ENCODE assay signal across 8 mouse cellular contexts in the genomic region with DNA sequence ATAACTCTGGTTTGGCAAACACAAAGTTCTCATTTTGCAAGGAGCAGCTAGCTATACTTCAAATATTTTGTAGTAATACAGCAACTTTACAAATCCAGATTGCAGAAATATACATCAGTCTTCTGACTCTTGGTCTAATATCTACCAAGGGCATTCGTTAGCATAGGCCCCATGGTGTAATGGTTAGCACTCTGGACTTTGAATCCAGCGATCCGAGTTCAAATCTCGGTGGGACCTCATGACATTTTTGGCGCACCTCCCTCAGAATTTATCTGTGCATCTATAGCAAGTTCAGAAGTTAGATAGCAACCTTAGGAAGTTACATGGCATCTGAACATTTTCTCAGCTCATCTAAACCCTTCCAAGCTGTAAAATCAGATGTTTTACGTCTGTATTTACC. TPM values are rescaled to one million over a fixed set of nuclear protein-coding genes. Genes with fewer than 3 reads are reported as not detected.
DNase-seq lines count a peak whose midpoint lies in the region; ATAC-seq and TF ChIP-seq lines count a peak whose summit lies in the region.

No protein-coding gene starts in this region.

- no peak for TF ChIP-seq POLR2A in MEL (IDR thresholded peaks at IDR 0.05; ENCODE audit: control insufficient read depth in 1 of 2, insufficient read depth in 1 of 2, low read depth in 1 of 2, low read length in 2 of 2, poor library complexity in 1 of 2)

- H3K4me1 ChIP-seq in MEL (ENCODE audit: control insufficient read depth in 1 of 2, insufficient read depth in 2 of 2, low read length in 2 of 2) = peaks cover 0 to 12% of the 10 kb centered on the region in 2 experiments; a peak in 2 of 4 replicates
- H3K4me1 ChIP-seq in hindbrain, embryonic 14.5 days (replicated peaks; ENCODE audit: control insufficient read depth, insufficient read depth, low read length) = peaks cover 10% of the 10 kb centered on the region; the same call in 1 of the 2 replicates

- no peak for TF ChIP-seq CTCF in MEL (IDR thresholded peaks at IDR 0.05 in 2 of 3, conservative IDR thresholded peaks at IDR 0.05 in 1 of 3; ENCODE audit: control insufficient read depth in 1 of 3, insufficient read depth in 1 of 3, low read depth in 2 of 3, low read length in 3 of 3, poor library complexity in 1 of 3, severe bottlenecking in 1 of 3)

- H3K27me3 ChIP-seq in MEL (ENCODE audit: control insufficient read depth in 1 of 2, insufficient read depth in 2 of 2, low read length in 2 of 2) = no peaks in the 10 kb centered on the region
- no peaks in the 10 kb centered on the region for H3K27me3 ChIP-seq in hindbrain, embryonic 14.5 days (ENCODE audit: control insufficient read depth, insufficient read depth, low read length)

- H3K27ac ChIP-seq in MEL (ENCODE audit: control insufficient read depth, low read depth, low read length) = no peak overlapping the region
- no peak overlapping the region for H3K27ac ChIP-seq in hindbrain, embryonic 14.5 days

- TF ChIP-seq RAD21 in MEL (IDR thresholded peaks at IDR 0.05; ENCODE audit: low read depth, low read length) = no peak

- TF ChIP-seq EP300 in MEL (IDR thresholded peaks at IDR 0.05; ENCODE audit: low read depth in 1 of 2, low read length in 2 of 2) = no peak

- H3K36me3 ChIP-seq in MEL (ENCODE audit: control insufficient read depth in 1 of 2, insufficient read depth in 2 of 2, low read length in 2 of 2) = peaks cover 0 to 21% of the 10 kb centered on the region in 2 experiments; a peak in 2 of 4 replicates
- H3K36me3 ChIP-seq in hindbrain, embryonic 14.5 days (replicated peaks; ENCODE audit: control insufficient read depth, insufficient read depth) = no peaks in the 10 kb centered on the region

- H3K9me3 ChIP-seq in MEL (replicated peaks; ENCODE audit: insufficient read depth, low read length) = no peaks in the 10 kb centered on the region
- H3K9me3 ChIP-seq in hindbrain, embryonic 14.5 days (ENCODE audit: control insufficient read depth, low read length) = no peaks in the 10 kb centered on the region

- peak overlapping the region; percentile 49 to 52 for H3K4me3 ChIP-seq in MEL (ENCODE audit: control insufficient read depth in 1 of 2, insufficient read depth in 1 of 2, low read depth in 2 of 2, low read length in 2 of 2)
- H3K4me3 ChIP-seq in hindbrain, embryonic 14.5 days (replicated peaks; ENCODE audit: low read length) = peak overlapping the region; percentile 46

- peak; percentile 86 for DNase-seq in MEL (ENCODE audit: low read depth, low spot score)
- peak; percentile 77 for DNase-seq in cerebellum, adult 9-11 months
- peak; percentile 50 to 83 for DNase-seq in frontal cortex, postnatal 14 days (ENCODE audit: low spot score in 2 of 2)
- DNase-seq in hindbrain, embryonic 14.5 days (ENCODE audit: low spot score) = peak; percentile 92
- peak; percentile 70 to 84 for DNase-seq in layer of hippocampus, postnatal 25 days (ENCODE audit: extremely low spot score in 1 of 2, low spot score in 1 of 2)
- DNase-seq in lung, postnatal 10 days = peak; percentile 85
- peak; percentile 91 for DNase-seq in retina, embryonic 14.5 days (ENCODE audit: low spot score)
- DNase-seq in thymus, postnatal 4 days = peak; percentile 82

- ATAC-seq in hindbrain, embryonic 14.5 days (ENCODE audit: low FRiP score) = peak; percentile 49; the same call in 1 of the 2 replicates

- no peaks in the 10 kb centered on the region for H3K79me2 ChIP-seq in MEL (ENCODE audit: control insufficient read depth, insufficient read depth, low read length, poor library complexity)

- H3K9ac ChIP-seq in MEL (ENCODE audit: control insufficient read depth, low read depth, low read length, poor library complexity, severe bottlenecking) = peak overlapping the region; percentile 67
- H3K9ac ChIP-seq in hindbrain, embryonic 14.5 days = no peak overlapping the region

- H3K4me2 ChIP-seq in hindbrain, embryonic 14.5 days (replicated peaks) = peak overlapping the region; percentile 89

- WGBS in hindbrain, embryonic 14.5 days = under 1% methylated on average over 6 of the region's 6 CpGs

TF ChIP-seq in MEL, 35 proteins besides CTCF, POLR2A, EP300 and RAD21:
- TF ChIP-seq GATA1 (IDR thresholded peaks at IDR 0.05; ENCODE audit: low read depth, low read length) (peak; percentile 94), BHLHE40 (IDR thresholded peaks at IDR 0.05; ENCODE audit: borderline replicate concordance, low read depth, low read length) (no peak), TBP (IDR thresholded peaks at IDR 0.05; ENCODE audit: low read depth, low read length) (peak; percentile 100)

RNA-seq across cellular contexts. Expression of a gene that starts 12.0 kb away (rescaled TPM):
- total RNA-seq in MEL (2012; rRNA removed) = 5,750 and 5,753 TPM in 2 replicates
- polyA plus RNA-seq in MEL (2012; ENCODE audit: insufficient read depth in 1 of 2, insufficient read length in 2 of 2, low read depth in 1 of 2, low replicate concordance in 2 of 2, missing spikeins in 1 of 2) = 1 to 10 TPM in 1 of 2 experiments, not detected in 1; 9.9 TPM
- 3.2 and 3.3 TPM in 2 replicates for polyA plus RNA-seq in hindbrain, embryonic 14.5 days (2014; fragmentation: Nextera tagmentation; extraction: Ambion mirVana)
- total RNA-seq in layer of hippocampus, postnatal 25 days (2021) = 100 to 1,000 TPM; 289 to 367 TPM

RNA-seq across cellular contexts. Expression of a gene that starts 14.8 kb away (rescaled TPM):
- total RNA-seq in MEL (2012; rRNA removed) = 939 and 1,000 TPM in 2 replicates
- polyA plus RNA-seq in MEL (2012; ENCODE audit: insufficient read depth in 1 of 2, insufficient read length in 2 of 2, low read depth in 1 of 2, low replicate concordance in 2 of 2, missing spikeins in 1 of 2) = 10 to 100 TPM in 1 of 2 experiments, not detected in 1; 64.3 TPM
- 0.81 and 3.3 TPM in 2 replicates for polyA plus RNA-seq in hindbrain, embryonic 14.5 days (2014; fragmentation: Nextera tagmentation; extraction: Ambion mirVana)
- 10 to 100 TPM in 1 of 2 experiments, 1 to 10 TPM in 1; 7.8 to 12.2 TPM for total RNA-seq in layer of hippocampus, postnatal 25 days (2021)

RNA-seq across cellular contexts. Expression of a gene that starts 16.3 kb away (rescaled TPM):
- 441 and 728 TPM in 2 replicates for total RNA-seq in MEL (2012; rRNA removed)
- 1 to 10 TPM in 1 of 2 experiments, not detected in 1; 5.2 TPM for polyA plus RNA-seq in MEL (2012; ENCODE audit: insufficient read depth in 1 of 2, insufficient read length in 2 of 2, low read depth in 1 of 2, low replicate concordance in 2 of 2, missing spikeins in 1 of 2)
- 1.2 TPM in 1 of 2 replicates, not detected in the other for polyA plus RNA-seq in hindbrain, embryonic 14.5 days (2014; fragmentation: Nextera tagmentation; extraction: Ambion mirVana)
- total RNA-seq in layer of hippocampus, postnatal 25 days (2021) = 1 to 10 TPM; 3.6 to 5.7 TPM

RNA-seq across cellular contexts. Expression of a gene that starts 24.3 kb away (rescaled TPM):
- total RNA-seq in MEL (2012; rRNA removed) = 275 and 350 TPM in 2 replicates
- under 1 TPM in 1 of 2 experiments, not detected in 1; 0.70 TPM for polyA plus RNA-seq in MEL (2012; ENCODE audit: insufficient read depth in 1 of 2, insufficient read length in 2 of 2, low read depth in 1 of 2, low replicate concordance in 2 of 2, missing spikeins in 1 of 2)
- 0.22 TPM in 1 of 2 replicates, not detected in the other for polyA plus RNA-seq in hindbrain, embryonic 14.5 days (2014; fragmentation: Nextera tagmentation; extraction: Ambion mirVana)
- total RNA-seq in layer of hippocampus, postnatal 25 days (2021) = 1 to 10 TPM in 1 of 2 experiments, under 1 TPM in 1; 0.94 to 1.1 TPM

RNA-seq across cellular contexts. Expression of a gene that starts 25.0 kb away (rescaled TPM):
- total RNA-seq in MEL (2012; rRNA removed) = 541 and 709 TPM in 2 replicates
- polyA plus RNA-seq in MEL (2012; ENCODE audit: insufficient read depth in 1 of 2, insufficient read length in 2 of 2, low read depth in 1 of 2, low replicate concordance in 2 of 2, missing spikeins in 1 of 2) = 1 to 10 TPM in 1 of 2 experiments, not detected in 1; 1.2 TPM
- 0.28 and 0.29 TPM in 2 replicates for polyA plus RNA-seq in hindbrain, embryonic 14.5 days (2014; fragmentation: Nextera tagmentation; extraction: Ambion mirVana)
- 10 to 100 TPM; 15.7 to 16.5 TPM for total RNA-seq in layer of hippocampus, postnatal 25 days (2021)

Comparison
In these comparisons a context has a peak if more than half of its experiments do, and no peak if none do; other contexts are left out.
1. RNA of a gene that starts 12.0 kb away (total RNA-seq): 5,750 to 5,753 TPM in MEL; 289 to 367 TPM in layer of hippocampus, postnatal 25 days; every median in the first group is over 10 times any median in the second.
2. RNA of a gene that starts 14.8 kb away (total RNA-seq): 939 to 1,000 TPM in MEL; 7.8 to 12.2 TPM in layer of hippocampus, postnatal 25 days; every median in the first group is over 10 times any median in the second.
3. RNA of a gene that starts 16.3 kb away (total RNA-seq): 441 to 728 TPM in MEL; 3.6 to 5.7 TPM in layer of hippocampus, postnatal 25 days; every median in the first group is over 10 times any median in the second.
4. Peak in every context shown above with its lines, with median percentiles within 50 percentile points of each other: DNase-seq.